Mouse (Mus musculus) hindbrain, embryonic 16.5 days (tissue): ENCODE data around the gene Mrpl28. TPM values are rescaled to one million over a fixed set of nuclear protein-coding genes. Genes with fewer than 3 reads are reported as not detected.

Experiments used
- ATAC-seq: fragments of 200-750 bp; cut with Nextera tagmentation; 2 replicates; pipeline ENCODE4 v1.8.0; 2017; ENCODE audit warnings: moderate TSS enrichment, moderate library complexity
- H3K27ac ChIP-seq: fragments of 300-500 bp; sonication (generic); 2 replicates; pipeline ENCODE4 v1.5.1; 2014; ENCODE audit warnings: low read depth, mild to moderate bottlenecking, control low read depth, low read length, moderate library complexity
- H3K27me3 ChIP-seq: fragments of 300-500 bp; sonication (generic); replicated peaks from 2 replicates; pipeline ENCODE4 v1.6.1; 2014; ENCODE audit warnings: low read length; ENCODE audit not compliant: control insufficient read depth, insufficient read depth
- H3K36me3 ChIP-seq: fragments of 300-500 bp; sonication (generic); 2 replicates; pipeline ENCODE4 v1.6.1; 2014; ENCODE audit warnings: mild to moderate bottlenecking, low read length, moderate library complexity, mixed read lengths; ENCODE audit not compliant: control insufficient read depth, insufficient read depth
- H3K4me1 ChIP-seq: fragments of 300-500 bp; sonication (generic); 2 replicates; pipeline ENCODE4 v1.6.1; 2014; ENCODE audit warnings: low read depth, low read length; ENCODE audit not compliant: control insufficient read depth, insufficient read depth
- H3K4me2 ChIP-seq: fragments of 300-500 bp; sonication (generic); 2 replicates; pipeline ENCODE4 v1.6.1; 2014; ENCODE audit warnings: mild to moderate bottlenecking, low read length, control low read depth, moderate library complexity
- H3K4me3 ChIP-seq: fragments of 300-500 bp; sonication (generic); 2 replicates; pipeline ENCODE4 v1.5.1; 2014; ENCODE audit warnings: mild to moderate bottlenecking, low read length, control low read depth, moderate library complexity
- H3K9ac ChIP-seq: fragments of 300-500 bp; sonication (generic); 2 replicates; pipeline ENCODE4 v1.6.1; 2014; ENCODE audit warnings: low read depth, mild to moderate bottlenecking, control low read depth, low read length, moderate library complexity
- H3K9me3 ChIP-seq: fragments of 300-500 bp; sonication (generic); 2 replicates; pipeline ENCODE4 v1.6.1; 2014; ENCODE audit warnings: mild to moderate bottlenecking, low read length, moderate library complexity; ENCODE audit not compliant: control insufficient read depth
- WGBS: fragments of 180-500 bp; shearing (Covaris S2); extraction: QIAGEN DNeasy Blood & Tissue Kit; methylation state at CpG from one replicate; pipeline ENCODE4 v1.1.7; 2014; 5-methylcytosine and 5-hydroxymethylcytosine counted together
- polyA plus RNA-seq: library from polyadenylated mRNA; unstranded; fragments of >200 nt; fragmentation: Nextera tagmentation; extraction: Ambion mirVana; gene quantifications from 2 replicates; pipeline ENCODE4 v1.2.1, GENCODE M21; 2015

The Mrpl28 gene
- polyA plus RNA-seq, 1 experiment from 2014 or later = 195 TPM

DNA sequence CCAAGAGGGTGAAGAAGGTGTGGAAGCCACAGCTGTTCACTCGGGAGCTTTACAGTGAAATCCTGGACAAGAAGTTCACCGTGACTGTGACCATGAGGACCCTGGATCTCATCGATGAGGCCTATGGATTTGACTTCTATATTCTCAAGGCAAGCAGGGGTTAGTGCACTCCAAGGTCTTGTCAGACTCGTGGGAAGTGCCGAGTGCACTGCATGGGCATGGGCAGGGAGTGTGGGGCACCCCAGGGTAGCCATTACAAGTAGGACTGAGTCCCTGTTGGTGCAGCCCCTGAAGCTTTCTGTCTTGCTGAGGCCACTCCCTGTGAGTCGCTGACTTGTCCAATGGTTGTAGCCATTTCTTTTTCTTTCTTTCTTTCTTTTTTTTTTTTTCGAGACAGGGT, 1.3 kb downstream of the Mrpl28 start:
- no peak for ATAC-seq
- Histone ChIP-seq H3K9ac (peak overlapping the region; percentile 84; the same call in 1 of the 2 replicates), H3K4me3 (peak overlapping the region; percentile 85), H3K27ac (no peak overlapping the region), H3K4me1 (peaks cover 21% of the 10 kb centered on the region), H3K9me3 (no peaks in the 10 kb centered on the region), H3K4me2 (peak overlapping the region; percentile 76), H3K36me3 (peaks cover 22% of the 10 kb centered on the region), H3K27me3 (no peaks in the 10 kb centered on the region; the same call in 1 of the 2 replicates)
- 91% methylated on average over 7 of the region's 7 CpGs for WGBS

DNA sequence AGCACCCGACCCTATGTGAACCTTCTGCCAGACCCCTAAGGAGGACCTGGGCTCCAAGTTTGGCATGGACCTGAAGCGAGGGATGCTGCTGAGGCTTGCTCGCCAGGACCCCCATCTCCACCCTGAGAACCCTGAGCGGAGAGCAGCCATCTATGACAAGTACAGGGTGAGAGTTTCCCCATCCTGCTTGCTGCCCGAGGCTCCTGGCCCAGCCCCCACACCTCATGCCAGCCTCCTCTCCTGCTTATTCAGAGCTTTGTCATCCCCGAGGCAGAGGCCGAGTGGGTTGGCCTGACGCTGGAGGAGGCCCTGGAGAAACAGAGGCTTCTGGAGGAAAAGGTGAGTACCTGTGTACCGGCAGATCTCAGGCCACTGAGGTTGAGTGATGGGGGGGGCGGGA, 1.9 kb downstream of the Mrpl28 start:
- 94% methylated on average over 7 of the region's 10 CpGs for WGBS
- H3K9me3 ChIP-seq = no peaks in the 10 kb centered on the region
- no peak overlapping the region for H3K4me2 ChIP-seq
- H3K27me3 ChIP-seq = no peaks in the 10 kb centered on the region
- H3K4me3 ChIP-seq = no peak overlapping the region
- H3K27ac ChIP-seq = no peak overlapping the region
- peaks cover 22% of the 10 kb centered on the region for H3K36me3 ChIP-seq
- peaks cover 17% of the 10 kb centered on the region for H3K4me1 ChIP-seq
- no peak for ATAC-seq
- no peak overlapping the region for H3K9ac ChIP-seq

DNA sequence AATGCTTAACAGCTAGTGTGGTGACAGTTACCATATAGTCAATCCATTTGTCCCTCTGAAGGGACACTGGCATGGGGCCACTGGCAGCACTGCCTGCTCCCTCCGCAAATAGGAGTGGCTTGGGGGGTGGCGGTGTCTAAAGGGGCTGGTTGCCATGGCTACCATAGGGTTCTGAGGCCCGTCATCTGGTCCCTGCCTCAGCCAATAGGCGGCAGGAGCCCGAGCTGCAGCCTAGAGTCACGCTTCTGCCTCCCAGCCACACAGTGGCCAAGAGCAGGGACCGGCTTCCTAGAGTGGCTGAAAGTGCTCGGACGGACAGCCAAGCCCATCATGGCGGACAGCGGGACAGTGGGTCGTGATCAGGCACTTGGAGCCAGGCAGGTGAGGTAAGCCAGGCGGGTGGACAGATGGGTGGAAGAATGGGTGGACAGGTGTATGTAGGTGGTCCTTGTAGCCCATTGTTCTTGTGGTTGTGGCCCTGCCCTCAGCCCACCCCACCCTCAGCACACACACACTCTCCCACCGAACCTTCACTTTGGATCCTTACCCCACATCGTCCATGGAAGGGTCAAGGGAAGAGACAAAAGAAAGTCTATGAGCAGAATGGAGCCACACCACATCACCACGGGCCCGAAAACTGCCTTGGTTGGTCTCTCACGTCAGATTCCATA, 7.9 kb downstream of the Mrpl28 start:
- H3K36me3 ChIP-seq = peaks cover 21% of the 10 kb centered on the region
- H3K27ac ChIP-seq = no peak overlapping the region
- no peak overlapping the region for H3K4me3 ChIP-seq
- H3K9me3 ChIP-seq = no peaks in the 10 kb centered on the region
- H3K4me1 ChIP-seq = no peaks in the 10 kb centered on the region
- H3K9ac ChIP-seq = no peak overlapping the region
- WGBS = 71% methylated on average over 18 of the region's 18 CpGs
- H3K4me2 ChIP-seq = no peak overlapping the region
- ATAC-seq = 0 out of 2 replicates have a peak, but pooled peaks have one; percentile 12
- no peaks in the 10 kb centered on the region for H3K27me3 ChIP-seq

DNA sequence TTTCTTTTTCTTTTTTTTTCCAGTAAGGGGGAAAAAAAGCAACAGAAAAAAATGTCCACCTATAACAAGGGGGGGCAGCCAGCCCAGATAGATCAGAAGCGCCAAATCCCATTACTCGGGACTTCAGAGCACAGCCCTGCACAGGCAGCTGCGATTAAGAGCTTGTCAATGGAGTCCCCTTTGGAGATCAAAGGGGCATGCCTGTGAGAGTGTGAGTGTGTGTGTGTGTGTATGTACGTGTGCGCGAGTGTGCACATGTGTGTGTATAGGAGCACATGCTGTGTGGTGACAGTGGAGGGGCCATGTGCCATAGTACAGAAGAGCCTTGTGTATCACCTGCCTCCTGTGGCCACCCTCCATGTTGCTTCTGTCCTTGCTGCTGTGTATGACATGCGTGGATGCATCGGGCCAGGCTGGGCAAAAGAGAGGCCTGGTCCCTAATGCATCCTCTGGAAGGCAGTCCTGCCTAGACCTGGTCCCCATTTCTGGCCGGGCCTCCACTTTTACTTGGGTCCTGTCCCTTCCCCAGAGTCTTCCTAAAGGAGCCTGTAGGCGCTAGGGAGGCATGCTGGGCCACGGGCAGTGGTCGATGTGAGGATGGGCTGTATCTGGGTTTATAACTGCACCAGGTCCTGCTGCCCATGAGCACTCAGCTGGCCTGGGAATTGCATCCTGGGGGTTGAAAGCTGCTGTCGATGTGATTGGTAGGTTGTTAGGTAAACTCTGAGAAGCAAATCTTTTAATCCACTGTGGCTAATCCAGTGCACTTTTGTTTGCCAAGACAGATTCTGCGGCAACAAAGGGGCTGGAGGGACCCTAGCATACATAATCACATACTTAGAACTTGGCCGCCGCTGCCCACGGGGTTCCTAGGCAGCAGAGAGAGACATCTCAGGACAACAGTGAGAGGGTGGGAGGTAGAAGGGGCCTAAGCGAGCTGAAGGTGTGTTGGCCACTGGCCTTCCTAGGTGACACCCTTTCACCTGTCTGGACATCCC, 8.9 kb downstream of the Mrpl28 start:
- H3K27ac ChIP-seq = no peak overlapping the region
- no peak overlapping the region for H3K4me3 ChIP-seq
- WGBS = 82% methylated on average over 18 of the region's 18 CpGs
- ATAC-seq = 0 out of 2 replicates have a peak, but pooled peaks have one; percentile 28
- no peaks in the 10 kb centered on the region for H3K27me3 ChIP-seq
- no peaks in the 10 kb centered on the region for H3K9me3 ChIP-seq
- H3K36me3 ChIP-seq = peaks cover 13% of the 10 kb centered on the region
- H3K4me2 ChIP-seq = no peak overlapping the region
- H3K9ac ChIP-seq = no peak overlapping the region
- no peaks in the 10 kb centered on the region for H3K4me1 ChIP-seq

DNA sequence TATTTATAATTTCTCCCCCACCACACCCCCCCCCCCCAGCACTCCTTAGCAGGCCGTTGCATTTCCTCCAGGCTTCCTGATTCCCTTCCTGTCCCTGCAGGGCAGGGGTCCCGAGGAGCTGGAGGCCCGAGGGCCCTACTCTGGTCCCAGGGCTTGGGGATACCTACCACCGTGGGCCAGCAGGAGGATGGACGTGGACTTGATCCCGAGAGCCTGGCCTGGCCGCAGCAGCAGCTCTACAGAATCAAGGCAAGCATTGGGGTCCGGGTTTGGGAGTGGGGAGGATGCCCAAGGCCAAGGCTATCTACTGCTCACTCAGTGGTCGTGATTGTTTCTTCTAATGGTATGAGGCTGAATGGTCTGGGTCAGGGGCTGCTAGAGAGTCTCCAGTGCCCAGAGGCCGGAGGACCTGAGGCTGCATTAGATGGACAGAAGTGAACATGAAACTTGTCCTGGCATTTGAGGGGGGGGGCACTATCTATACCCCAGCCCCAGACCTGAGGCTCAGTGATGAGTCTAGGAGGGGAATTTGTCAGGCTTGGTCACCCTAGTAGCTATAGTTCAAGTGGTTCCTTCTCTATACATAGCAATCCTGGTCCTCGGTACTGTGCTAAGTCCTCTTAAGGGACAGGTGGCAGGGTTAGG, 13.9 kb downstream of the Mrpl28 start:
- 89% methylated on average over 11 of the region's 11 CpGs for WGBS
- no peak for ATAC-seq
- Histone ChIP-seq H3K36me3 (no peaks in the 10 kb centered on the region), H3K27me3 (no peaks in the 10 kb centered on the region), H3K27ac (no peak overlapping the region), H3K4me2 (no peak overlapping the region), H3K9ac (no peak overlapping the region), H3K4me3 (no peak overlapping the region), H3K4me1 (peaks cover 20% of the 10 kb centered on the region), H3K9me3 (no peaks in the 10 kb centered on the region)

DNA sequence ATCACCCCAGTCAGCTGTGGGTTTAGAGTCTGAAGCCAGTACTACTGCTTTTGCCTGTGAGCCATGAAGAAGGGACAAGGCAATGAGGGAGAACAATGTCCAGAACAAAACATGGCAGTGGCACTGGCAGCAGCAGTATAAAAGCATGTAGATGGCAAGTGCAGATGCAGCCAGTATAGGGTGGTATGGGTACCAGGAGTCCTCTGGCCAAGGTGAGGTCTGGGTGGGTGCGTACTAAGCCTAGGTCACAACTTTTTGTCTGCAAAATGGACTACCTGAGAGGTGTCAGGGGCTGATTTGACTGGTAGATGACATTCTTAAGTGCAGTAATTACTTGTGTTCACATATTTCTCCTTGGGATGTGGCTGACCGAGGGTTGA, 14.4 kb downstream of the Mrpl28 start:
- no peak for ATAC-seq
- Histone ChIP-seq H3K9ac (peak overlapping the region; percentile 56; the same call in 1 of the 2 replicates), H3K4me3 (peak overlapping the region; percentile 85), H3K36me3 (no peaks in the 10 kb centered on the region), H3K4me2 (peak overlapping the region; percentile 73), H3K4me1 (peaks cover 20% of the 10 kb centered on the region), H3K27ac (peak overlapping the region; percentile 93), H3K9me3 (no peaks in the 10 kb centered on the region), H3K27me3 (no peaks in the 10 kb centered on the region)
- WGBS = 88% methylated on average over 2 of the region's 2 CpGs

DNA sequence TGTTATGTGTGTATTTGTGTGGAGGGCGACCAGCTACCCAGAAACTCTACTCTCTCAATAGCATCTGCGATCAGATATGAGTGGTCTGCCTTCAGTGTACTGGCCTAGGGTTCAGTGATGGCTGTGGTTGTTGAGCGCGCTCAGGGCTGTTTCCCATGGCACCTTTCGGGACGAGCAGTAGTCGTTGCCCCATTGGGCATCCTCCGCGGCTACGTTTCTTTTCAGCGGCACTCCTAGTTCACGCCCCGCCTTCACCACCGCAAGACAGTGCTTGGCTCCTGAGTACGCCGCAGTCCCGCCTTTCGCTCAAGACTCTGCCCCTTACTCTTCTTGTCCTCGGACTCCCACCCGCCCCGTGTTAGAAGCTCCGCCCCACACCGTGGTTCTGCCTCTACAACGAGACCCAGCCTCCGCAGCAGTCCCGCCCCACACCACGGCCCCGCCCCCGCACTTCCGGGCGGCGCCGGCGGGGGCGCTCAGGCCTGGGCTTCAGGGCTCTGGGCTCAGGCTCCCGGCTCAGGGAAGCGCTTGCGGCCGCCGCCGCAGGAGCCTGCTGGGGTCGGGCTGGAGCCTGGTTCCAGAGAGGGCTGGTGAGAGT, 15.0 kb downstream of the Mrpl28 start, which contains the start of gene Axin1:
Gene Axin1 (plus strand): TSS at position 450 of the 598 bp plus-strand sequence.
- no peaks in the 10 kb centered on the region for H3K27me3 ChIP-seq
- H3K27ac ChIP-seq = peak within 1 kb of the TSS; percentile 93
- peak within 1 kb of the TSS; percentile 95 for H3K9ac ChIP-seq
- H3K4me1 ChIP-seq = peaks cover 20% of the 10 kb centered on the region
- no peaks in the 10 kb centered on the region for H3K36me3 ChIP-seq
- ATAC-seq = peak; percentile 97
- H3K4me2 ChIP-seq = peak within 1 kb of the TSS; percentile 73
- no peaks in the 10 kb centered on the region for H3K9me3 ChIP-seq
- WGBS = 1% methylated on average over 42 of the region's 42 CpGs
- H3K4me3 ChIP-seq = peak within 1 kb of the TSS; percentile 85

DNA sequence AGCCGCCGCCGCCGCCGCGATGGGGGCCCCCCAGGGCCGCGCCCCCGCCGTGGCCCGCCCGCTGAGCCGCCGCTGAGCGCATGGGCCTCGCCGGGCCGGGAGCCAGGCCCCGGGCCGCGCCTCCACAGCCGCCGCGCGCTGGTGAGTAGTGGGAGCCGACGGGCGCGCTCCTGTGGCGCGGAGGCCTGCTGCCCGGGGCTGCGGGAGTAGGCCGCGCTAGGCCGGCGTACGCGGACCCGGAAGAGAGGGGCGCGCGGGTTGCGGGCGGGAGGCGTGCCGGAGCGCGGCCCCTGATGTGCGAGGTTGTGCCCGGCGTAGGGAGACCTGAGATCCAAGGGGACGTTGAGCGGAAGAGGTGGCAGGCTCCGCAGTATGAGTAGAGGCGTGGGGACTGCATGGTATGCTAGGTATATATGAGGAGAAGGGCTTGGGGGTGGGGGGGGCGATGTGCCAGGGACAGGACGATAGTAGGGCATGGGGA, 15.6 kb downstream of the Mrpl28 start:
- Histone ChIP-seq H3K36me3 (no peaks in the 10 kb centered on the region), H3K9me3 (no peaks in the 10 kb centered on the region), H3K27ac (peak overlapping the region; percentile 93), H3K4me3 (peak overlapping the region; percentile 85), H3K4me1 (peaks cover 20% of the 10 kb centered on the region), H3K4me2 (peak overlapping the region; percentile 73), H3K9ac (peak overlapping the region; percentile 95), H3K27me3 (no peaks in the 10 kb centered on the region)
- peak; percentile 66 for ATAC-seq
- under 1% methylated on average over 44 of the region's 58 CpGs for WGBS
